Mouse (Mus musculus): ENCODE data around the gene Elmo2.

The Elmo2 gene

DNA sequence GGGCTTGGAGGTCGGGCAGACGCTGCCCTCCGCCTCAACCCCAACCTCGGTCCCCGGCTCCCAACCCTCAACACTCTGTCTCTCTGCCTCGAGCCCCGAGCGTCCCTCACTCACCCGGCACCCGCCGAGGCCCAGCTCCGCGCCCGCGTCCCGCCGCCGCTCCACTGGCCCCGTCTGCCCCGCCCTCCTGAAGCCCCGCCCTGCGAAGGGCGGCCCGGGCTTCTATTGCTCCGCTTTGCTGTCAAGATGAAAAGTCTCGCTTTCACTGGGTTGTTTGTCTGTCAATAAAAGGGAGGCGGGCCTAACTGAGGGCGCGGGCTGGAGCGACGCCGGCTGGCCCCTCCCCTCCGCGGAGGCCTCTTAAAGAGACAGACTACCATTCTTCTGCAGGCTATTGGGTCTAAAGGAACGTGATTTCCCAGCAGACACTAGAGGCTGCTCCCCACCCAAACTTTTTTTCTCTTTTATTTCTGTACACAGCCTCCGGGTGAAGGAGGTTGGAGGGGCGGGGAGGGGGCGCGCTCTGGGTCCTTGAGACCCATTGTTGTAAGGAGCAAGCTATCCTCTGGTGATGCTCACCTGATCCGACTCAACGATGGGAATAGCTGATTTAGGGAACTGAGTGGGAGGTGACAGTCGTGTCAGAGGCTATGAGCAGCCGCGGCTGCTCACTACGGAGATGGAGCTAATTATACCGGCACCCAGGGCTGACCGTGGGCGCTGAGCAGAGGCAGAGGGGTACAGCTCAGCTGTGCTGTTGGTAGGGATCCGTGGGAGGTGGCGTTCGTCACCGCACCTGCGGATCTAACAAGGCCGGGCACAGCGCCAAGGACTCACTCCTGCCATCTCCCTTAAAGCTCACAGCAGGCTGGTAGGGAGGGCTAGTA lies at the start of gene Elmo2:
Gene Elmo2, minus strand, starts transcription at position 176 of the 887 bp plus-strand sequence.
- DNase-seq = peak; percentile 98

DNA sequence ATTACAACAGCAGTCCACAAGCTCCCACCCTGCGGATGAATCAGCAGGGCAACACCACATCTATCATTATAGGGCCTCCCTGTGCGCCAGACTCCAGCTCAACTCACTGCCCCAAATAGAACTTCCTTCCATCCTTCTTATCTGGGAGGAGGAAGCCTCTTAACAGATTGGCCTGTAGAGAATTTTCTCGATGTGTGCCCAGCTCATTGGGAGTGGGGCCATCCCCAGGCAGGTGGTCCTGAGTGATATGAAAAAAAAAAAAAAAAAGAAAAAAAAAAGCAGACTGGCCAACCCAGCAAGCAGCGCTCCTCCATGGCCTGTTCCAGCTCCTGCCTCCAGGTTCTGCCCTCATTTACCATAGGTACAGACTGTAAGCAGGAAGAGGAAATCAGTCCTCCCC lies 49.7 kb upstream of the Elmo2 start:
- no peak for DNase-seq

DNA sequence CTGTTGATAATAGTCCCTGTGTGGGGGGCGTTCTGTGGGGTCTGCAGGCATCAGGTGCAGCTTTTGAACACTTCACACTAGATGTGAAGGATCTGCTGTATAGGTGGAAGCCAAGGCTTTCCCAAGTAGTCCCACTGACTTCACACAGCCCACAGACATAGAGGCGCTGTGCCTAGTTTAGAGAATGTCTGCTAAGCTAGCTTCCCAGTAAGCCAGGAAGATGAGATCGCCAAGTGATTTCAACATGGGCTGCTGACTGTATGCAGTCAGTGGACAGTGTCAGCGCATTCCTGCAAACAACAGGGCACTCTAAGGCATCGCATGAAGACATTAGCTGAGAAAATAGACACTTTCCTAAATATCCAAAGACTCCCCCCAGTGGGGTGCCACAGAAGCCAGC lies 49.2 kb upstream of the Elmo2 start:
- DNase-seq = no peak

- DNase-seq = no peak
These were observed 44.8 kb upstream of the Elmo2 start for GRCm38 (mm10) chr2:165371066-165371465.

GRCm38 (mm10) chr2:165370348-165370747 lies 44.1 kb upstream of the Elmo2 start:
- DNase-seq = no peak

DNA sequence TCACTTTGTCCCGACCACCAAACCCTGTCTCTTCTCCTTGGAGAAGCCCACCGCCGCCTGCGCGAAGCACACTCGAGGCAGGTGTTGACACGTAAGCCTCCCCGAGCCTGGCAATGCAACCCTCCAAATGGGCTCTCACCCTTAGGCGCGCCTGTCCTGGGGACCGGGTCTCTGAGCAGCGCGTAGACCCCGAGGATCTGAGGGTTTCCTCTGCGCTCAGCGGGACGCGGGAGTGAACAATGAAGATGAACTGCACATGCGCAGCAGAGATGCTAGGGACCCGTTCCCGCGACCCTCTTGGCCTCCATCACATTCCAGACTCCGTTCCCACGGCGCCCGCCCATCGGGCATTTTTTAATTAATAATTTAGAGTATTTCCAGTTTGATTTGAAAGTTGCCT lies 42.2 kb upstream of the Elmo2 start, which contains the start of gene Zfp663:
Gene Zfp663, minus strand, starts transcription at position 234 of the 400 bp plus-strand sequence.
- DNase-seq = no peak

GRCm38 (mm10) chr2:165367868-165368439 lies 41.7 kb upstream of the Elmo2 start:
- peak; percentile 16 to 22 for DNase-seq

- peak; percentile 10 to 26 for DNase-seq
These were observed 40.8 kb upstream of the Elmo2 start for GRCm38 (mm10) chr2:165367047-165367520.

GRCm38 (mm10) chr2:165364334-165365091 lies 38.2 kb upstream of the Elmo2 start:
- peak; percentile 28 to 38 for DNase-seq

GRCm38 (mm10) chr2:165363282-165363681 lies 37.0 kb upstream of the Elmo2 start:
- no peak for DNase-seq

- DNase-seq = peak; percentile 16 to 31
These were observed 34.6 kb upstream of the Elmo2 start for GRCm38 (mm10) chr2:165360861-165361260.

DNA sequence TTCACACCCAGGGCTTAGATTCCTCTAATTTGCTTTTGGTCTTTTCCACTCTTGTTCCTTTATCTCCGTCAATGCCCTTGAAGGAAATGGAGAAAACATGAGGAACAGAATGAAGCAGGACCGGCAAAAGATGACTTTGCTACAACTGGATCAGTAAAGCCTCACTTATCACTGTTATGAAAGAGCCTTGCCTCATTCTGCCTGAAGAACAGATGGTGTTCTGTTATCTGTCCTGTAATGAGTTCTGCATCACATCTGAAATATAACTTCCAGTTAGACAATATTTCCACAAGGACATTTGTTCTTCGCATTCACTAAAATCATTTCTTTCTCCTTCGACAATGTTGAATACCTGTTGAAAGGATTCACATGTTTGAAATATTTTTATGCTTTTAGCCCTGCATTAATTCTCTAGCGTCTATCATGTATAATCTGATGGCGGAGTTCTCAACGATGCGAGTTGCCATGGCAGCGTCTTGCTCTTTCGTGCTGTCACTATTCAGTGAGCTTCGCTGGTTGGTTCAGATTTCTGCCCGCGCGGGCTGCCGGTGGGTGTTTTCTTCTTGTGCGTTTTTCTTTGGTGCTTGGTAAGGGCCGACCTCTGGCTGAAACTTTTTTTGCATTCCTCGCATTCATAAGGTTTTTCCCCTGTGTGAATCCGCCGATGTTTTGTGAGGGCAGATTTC lies 25.7 kb upstream of the Elmo2 start:
- DNase-seq = no peak

DNA sequence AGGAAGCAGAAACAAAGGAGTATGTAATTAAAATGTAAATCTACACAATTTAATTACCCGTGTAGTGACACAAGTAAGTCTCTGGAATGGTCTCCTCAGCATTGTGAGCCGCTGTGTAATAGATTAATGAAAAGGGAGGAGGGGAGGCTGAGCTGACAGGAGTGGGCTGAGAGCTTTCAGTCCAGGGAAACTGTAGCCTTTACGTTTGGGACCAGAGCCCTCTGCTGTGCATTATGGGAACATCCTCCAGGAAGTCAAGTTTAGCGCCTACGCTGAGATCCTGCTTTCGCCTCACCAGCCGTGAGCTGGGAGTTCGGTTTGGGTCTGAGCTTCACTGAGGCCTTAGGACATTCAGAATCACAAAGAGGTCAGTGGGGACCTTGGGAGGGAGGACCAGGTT lies 23.2 kb upstream of the Elmo2 start:
- no peak for DNase-seq

GRCm38 (mm10) chr2:165346180-165346579 lies 19.9 kb upstream of the Elmo2 start:
- DNase-seq = no peak

GRCm38 (mm10) chr2:165337191-165337590 lies 10.9 kb upstream of the Elmo2 start:
- DNase-seq = peak; percentile 23 to 27

DNA sequence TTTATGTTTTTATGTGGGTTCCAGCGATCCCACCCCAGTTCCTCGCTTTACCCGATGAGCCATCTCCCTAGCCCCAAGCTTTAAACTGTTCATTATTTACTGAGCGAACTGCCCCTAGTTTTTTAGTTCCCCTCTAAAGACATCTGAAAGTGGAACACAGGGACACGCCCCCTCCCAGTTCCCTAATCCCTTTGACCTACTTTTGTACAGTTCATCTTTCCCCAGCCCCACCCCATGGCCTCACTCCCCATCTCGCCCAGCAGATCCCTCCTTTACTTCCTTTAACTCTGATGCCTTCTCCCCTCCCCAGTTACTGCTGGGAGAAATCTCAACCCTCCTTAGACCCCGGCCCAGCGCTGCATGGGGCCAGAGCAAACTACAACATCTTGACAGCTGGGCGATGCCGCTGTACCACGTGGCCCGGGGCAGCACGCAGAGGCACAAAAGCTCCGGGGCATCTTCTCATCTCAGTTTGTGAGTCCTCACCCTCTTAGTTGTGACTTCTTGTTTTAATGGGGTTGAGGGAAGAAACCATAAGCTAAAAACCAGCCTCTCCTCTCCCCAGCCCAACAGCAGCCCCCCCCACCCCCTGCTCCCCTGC lies 6.4 kb upstream of the Elmo2 start:
- no peak for DNase-seq

DNA sequence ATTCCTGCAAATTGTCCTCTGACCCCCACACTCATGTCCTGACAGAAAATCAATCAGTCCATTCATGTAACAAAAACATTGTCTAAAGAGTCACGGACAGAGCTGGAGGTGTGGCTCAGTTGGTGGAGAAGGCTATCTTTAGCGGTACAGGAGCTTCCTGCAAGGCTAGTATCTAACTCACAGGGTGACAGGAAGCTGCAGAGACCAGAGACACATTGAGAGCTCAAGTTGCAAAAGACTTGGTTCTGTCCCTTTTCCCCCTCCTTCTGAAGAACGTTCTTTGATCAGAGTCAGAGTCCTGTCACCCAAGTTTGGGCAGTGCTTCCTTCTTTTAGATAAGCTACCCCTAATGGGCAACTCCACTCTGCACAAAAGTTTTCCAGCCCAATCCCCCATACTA lies 3.4 kb upstream of the Elmo2 start:
- DNase-seq = no peak

GRCm38 (mm10) chr2:165328746-165329145 lies 2.5 kb upstream of the Elmo2 start:
- DNase-seq = no peak

GRCm38 (mm10) chr2:165327386-165327785 lies 1.1 kb upstream of the Elmo2 start:
- DNase-seq = no peak

DNA sequence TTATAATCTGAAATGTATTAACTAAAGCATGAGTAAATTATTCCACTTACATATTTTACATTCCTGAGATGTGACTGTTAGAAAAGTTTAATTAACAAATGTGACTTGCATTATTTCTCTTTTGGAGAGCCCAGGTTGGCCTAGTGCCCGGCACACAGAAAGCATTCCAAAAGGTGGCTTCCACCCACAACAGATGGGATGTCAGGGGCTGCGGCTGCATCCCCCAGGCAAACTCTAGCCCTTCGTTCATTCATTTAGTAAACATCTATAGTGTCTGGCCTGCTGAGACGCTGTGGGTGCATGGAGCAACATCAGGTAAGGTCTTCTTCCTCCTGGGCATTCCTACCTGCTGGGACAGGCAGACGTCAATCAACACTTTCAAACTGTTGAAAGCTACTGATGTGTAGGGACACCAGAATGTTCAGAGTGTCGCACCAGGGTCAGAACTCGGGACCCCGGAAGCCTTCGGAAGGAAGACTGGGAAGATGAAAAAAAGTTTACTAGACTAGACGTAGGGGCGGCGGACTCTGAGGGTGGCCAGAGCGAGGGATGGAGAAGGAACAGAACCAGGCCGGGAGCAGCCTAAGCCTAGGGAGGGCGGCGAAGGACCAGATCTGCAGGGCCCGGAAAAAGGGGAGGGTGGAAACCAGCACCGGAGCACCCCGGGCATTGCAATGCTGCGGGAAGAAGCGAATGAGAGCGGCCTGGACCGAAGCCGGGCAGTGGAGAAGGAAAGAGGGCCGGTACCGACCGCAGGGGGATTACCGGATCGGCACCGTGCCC lies 567 bp downstream of the Elmo2 start:
- no peak for DNase-seq

DNA sequence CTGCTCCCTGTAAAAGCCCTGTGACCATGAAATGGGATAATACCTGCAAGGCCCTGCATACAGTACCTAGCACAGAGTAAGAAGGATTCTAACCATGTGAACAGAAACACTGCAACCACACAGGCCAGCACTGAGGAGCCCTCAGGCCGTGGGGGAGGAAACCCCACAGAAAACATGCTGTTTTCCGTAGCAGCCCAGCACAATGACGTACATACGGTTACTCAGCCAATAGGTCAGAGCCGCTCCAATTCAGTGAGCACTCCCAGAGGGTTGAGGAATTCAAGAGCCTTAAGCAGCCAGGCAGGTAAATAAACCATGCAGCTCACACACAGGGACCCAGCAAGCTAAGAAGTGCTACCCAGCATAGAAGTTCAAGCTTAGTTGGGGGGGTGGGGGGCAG lies 2.4 kb downstream of the Elmo2 start:
- DNase-seq = no peak
